Mouse (Mus musculus) retina, adult 2 months (tissue): ENCODE data around the gene Exosc10.
A peak's percentile ranks its signal among the peaks of the same experiment; 100 is the strongest.

ENCODE experiments used
- DNase-seq: peaks from one replicate; pipeline ENCODE4 v3.0.0-alpha.2; 2012; ENCODE audit warnings: low read depth, low spot score

Gene Exosc10

GRCm38 (mm10) chr4:148558297-148559000 lies at the start of gene Exosc10:
Gene Exosc10 (plus strand): TSS chr4:148558429.
- DNase-seq: peak; percentile 78

DNA sequence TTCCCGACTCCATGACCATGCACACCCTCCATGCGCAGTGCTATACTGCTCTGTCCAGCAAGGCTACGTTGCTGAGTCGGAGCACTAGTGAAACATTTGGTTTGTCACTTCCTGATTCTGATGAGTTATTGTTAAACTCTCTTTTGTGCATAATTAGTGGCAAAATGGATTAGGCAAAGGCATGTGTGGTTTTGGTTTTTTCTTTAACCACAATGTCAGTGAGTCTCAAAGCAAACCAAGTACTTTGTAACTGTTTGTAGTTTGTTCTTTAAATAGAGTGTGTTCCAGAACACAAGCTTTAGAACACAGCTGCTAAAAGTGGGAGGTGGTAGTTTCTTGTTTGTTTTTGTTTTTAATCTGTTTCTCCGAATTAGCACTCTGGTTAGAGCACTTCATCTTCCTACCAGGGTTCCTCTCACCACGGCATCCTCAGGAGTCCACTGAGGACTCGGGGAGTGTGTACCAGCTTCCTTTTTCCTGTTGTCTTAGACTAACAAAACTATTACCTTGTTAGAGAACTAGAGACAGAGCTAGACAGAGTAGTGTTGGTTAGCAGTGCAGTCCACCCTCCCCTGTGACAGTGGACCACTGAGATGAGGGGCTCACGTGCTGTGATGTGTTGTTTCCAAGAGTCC lies 48.7 kb upstream of the Exosc10 start:
- DNase-seq: no peak

GRCm38 (mm10) chr4:148510691-148511090 lies 47.5 kb upstream of the Exosc10 start:
- DNase-seq: no peak

- no peak for DNase-seq
These were observed 46.9 kb upstream of the Exosc10 start for GRCm38 (mm10) chr4:148511334-148511733.

DNA sequence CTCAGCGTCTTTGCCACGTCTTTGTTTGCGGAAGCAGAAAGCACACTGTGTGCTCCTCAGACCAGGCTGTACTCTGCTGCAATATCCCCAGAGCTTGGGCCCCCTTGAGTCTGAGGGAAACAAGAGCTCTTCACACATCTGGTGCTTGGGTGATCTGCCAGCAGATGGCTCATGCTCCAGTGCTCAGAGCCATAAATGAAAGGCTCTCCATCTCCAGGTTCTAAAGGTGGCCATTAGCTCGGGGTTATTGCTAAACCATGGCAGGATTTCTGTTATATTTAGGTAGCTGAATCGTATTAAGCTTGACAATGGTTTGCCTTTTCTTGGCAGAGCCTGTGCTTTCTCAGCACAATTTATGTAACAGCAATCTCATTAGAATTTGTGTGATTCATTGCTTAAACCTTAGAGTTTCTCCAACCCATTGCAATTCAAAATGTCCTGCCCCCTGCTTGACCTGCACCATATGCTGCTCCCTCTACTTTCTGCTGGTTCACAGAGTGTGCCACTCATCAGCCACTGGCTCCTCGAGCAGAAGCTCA lies 45.1 kb upstream of the Exosc10 start:
- DNase-seq: no peak

GRCm38 (mm10) chr4:148515313-148515712 lies 42.9 kb upstream of the Exosc10 start:
- no peak for DNase-seq

DNA sequence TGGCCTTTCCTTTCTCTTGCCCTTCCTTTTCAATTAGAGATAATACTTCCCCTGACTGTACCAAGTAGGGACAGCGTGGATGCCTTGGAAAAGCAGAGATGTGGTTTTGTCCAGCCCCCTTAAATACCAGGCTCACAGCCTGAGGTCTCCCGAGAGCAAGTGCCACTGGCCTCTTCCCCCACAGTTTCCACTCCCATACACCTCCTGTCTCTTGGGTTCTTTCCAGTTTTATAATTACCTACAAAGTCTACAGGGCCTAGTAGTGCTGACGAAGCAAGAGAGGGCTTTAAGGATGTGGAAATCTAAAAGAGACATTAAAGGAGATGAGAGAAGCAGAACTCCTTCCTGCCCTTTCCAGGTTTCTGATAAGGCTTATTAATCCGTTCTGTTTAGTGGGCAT lies 40.4 kb upstream of the Exosc10 start:
- DNase-seq: no peak

DNA sequence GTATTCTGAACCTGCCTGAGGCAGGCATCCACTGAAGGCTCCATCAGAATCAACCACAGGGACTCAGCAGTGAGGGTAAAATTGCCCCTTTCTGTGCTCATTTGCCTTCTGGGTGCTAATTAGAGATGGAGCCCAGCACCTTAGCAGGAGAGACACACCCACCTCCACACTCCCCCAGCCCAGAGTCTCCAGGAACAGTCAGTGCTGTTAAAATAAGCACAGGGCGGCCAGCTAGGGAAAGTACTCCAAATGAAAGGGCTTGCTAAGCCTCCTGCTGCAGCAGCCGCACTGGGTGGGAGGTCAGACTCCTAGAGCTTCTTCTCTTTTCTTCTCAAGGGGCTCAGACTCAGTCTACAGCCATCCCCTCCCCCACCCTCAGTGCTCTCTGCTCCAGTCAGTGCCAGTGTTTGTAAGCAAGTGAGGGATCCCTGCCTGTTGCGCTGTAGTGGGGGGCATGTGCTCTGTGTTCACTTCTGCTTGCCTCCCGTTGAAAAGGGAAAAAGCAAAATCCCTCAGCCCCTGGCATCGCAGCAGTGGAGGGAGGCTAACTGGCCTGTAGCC lies 39.9 kb upstream of the Exosc10 start:
- no peak for DNase-seq

DNA sequence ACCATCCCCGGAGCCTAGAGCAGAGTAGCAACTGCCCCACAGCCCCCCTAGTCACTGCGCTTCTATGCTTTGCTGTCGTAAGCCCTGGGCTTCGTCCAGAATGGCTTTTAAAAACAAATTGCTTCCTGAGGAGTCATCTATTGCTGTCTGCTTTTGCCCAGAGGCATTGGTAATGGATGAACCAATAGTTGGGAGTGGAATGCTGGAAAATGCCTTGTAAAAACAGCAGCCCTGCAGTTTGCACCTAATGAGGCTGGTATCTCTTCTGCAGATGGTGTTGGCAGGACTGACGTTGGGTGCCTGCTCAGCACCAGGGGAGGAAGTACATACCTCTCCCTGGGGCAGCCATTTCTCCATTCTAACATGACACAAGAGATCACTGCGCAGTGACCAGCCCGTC lies 34.7 kb upstream of the Exosc10 start:
- DNase-seq: no peak

DNA sequence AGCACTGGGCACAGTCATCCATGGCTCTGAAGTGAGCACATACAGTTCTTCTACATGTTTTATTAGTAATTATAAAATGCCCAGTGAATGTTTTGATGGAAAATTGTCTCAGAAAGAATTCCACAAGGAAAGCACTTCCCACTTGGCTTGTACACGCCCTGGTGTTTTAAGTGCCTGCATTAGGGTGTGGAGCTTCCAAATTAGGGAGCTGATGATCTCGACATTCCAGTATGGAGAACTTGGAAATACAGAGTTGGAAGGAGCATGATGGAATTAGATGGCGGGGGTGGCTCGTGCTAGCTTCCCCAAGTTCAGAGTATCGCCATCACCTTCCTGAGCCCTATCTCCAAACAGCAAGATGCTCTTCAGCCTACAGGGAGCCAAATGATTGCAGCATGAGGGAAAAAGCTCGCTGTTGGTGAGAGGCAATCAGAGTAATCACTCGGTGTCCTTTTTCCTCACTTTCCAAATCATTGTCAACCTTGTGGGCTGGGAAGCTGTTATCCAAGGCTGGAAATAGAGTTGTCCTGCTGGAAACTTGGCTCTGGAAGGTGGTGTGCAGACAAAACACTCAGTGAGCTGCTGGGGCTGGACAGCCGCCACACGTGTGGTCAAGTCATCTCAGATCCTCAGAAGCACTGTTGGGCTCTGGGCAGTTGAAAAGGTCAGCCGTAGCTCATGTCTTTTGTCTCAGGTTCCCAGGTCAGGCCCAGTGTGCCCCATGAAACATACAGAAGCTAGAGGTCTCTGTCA lies 30.9 kb upstream of the Exosc10 start:
- no peak for DNase-seq

GRCm38 (mm10) chr4:148530351-148530750 lies 27.9 kb upstream of the Exosc10 start:
- no peak for DNase-seq

DNA sequence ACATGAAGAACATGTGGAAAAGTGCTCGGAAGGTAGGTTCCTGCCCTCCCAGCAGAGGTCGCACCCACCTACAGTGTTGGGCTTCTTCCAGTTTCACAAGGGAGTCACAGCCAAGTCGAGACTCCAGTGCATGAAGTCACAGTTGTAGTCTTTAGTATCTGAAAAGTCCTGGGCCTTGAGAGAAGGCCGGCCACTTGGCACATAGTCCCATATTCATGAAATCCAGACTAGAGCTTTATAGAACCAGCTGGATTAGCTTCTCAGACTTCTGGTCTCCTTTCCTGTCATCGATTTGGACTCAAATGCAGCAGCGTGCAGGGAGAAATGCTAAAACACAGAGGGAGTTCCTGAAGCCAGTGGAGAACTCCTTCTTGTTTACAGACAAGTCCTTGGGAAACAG lies 27.5 kb upstream of the Exosc10 start:
- DNase-seq: no peak

GRCm38 (mm10) chr4:148531341-148531740 lies 26.9 kb upstream of the Exosc10 start:
- no peak for DNase-seq

GRCm38 (mm10) chr4:148532516-148532915 lies 25.7 kb upstream of the Exosc10 start:
- no peak for DNase-seq

GRCm38 (mm10) chr4:148533613-148534328 lies 24.5 kb upstream of the Exosc10 start:
- no peak for DNase-seq

DNA sequence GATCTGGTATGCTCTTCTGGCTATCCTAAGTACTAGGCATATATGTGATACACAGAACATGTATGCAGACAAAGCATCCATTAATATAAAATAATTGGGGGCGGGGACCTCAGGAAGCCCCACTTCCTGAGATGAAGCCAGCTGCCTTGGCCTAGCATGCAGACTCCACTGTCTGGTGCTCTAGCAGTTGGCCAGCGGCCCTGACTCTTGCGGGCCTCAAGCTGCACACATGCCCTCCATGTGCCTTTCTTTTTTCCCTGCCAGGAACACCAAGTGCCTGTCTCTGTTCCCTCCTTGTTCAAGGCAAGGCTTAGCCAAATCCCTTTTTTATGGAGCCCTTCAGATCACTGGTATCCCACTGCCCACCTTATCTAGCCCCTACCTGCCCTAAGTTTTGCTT lies 22.4 kb upstream of the Exosc10 start:
- DNase-seq: no peak

- no peak for DNase-seq
These were observed 9.1 kb upstream of the Exosc10 start for GRCm38 (mm10) chr4:148549106-148549505.

DNA sequence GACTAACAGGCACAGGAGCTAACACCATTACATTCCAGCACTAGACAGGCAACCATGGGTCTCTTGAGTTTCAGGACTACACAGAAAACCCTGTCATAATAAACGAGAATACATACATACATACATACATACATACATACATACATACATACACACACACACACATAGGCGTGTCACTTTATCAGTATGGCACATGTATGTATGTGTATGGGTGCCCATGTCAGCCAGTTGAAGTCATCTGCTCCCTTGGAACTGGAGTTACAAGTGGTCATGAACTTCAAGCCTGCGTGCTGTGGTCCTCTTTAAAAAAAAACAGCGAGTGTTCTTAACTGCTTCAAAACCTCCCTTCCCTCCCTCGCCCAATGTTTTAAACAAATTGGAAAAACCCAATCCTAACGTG lies 463 bp upstream of the Exosc10 start:
- no peak for DNase-seq

DNA sequence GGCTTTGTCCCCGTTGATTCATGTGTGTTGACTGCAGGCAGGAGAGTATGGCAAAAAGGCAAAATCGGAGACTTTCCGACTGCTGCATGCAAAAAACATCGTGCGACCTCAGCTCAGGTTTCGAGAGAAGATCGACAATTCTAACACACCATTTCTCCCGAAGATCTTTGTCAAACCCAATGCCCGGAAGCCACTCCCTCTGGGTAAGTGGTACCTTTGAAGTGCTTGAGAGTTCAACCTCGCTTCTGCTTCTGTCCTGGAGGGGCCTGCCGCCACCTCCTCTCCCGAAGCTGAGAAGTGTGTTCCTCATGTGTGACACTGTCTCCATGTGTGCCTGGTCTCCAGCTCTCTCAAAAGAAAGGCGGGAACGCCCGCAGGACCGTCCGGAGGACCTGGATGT lies 4.4 kb downstream of the Exosc10 start:
- no peak for DNase-seq

DNA sequence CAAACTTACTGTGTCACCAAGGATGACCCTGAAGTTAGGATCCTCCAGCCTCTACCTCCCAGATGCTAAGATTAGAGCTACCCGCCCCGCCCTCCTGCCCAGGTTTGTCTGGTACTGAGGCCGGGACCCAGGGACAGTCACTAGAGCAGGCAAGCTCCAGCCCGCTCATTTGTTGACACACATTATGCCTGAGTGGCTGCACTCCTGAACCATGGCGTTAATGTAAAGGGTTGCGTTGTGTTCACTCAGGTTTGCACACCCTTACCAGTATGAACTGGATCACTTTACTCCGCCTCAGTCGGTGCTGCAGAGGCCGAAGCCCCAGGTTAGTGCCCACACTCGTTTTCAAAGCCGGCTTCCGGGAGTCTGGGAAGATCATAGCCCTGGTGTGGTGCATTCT lies 5.4 kb downstream of the Exosc10 start:
- DNase-seq: no peak

GRCm38 (mm10) chr4:148570138-148570537 lies 11.9 kb downstream of the Exosc10 start:
- DNase-seq: no peak
